Mouse (Mus musculus): ENCODE measurements around the gene Chrm3. TPM values are rescaled to one million over a fixed set of nuclear protein-coding genes. Genes with fewer than 3 reads are reported as not detected.

Chrm3 gene
- polyA plus RNA-seq, 1 experiment from 2014 or later: 0.22 TPM

GRCm38 (mm10) chr13:10081896-10082426, 278.7 kb downstream of the Chrm3 start:
- Histone ChIP-seq H3K27ac (ENCODE audit: low read depth, low read length) (no peak overlapping the region), H3K27me3 (replicated peaks; ENCODE audit: control insufficient read depth, insufficient read depth, low read length) (no peaks in the 10 kb centered on the region), H3K4me1 (replicated peaks; ENCODE audit: control insufficient read depth, insufficient read depth, low read length) (no peaks in the 10 kb centered on the region), H3K36me3 (ENCODE audit: control insufficient read depth, insufficient read depth, low read length) (no peaks in the 10 kb centered on the region), H3K4me2 (no peak overlapping the region), H3K9ac (ENCODE audit: low read depth, low read length) (no peak overlapping the region), H3K9me3 (ENCODE audit: control insufficient read depth, low read length) (no peaks in the 10 kb centered on the region), H3K4me3 (ENCODE audit: low read depth, low read length) (no peak overlapping the region)
- WGBS: 78% methylated on average over 6 of the region's 6 CpGs
- no peak for DNase-seq (ENCODE audit: low spot score)
- no peak for ATAC-seq (replicated peaks; ENCODE audit: low FRiP score)

- H3K4me2 ChIP-seq: no peak overlapping the region
- ATAC-seq (replicated peaks; ENCODE audit: low FRiP score) (no peak; the same call in 1 of the 2 replicates), DNase-seq (ENCODE audit: low spot score) (no peak)
- WGBS: 27% methylated on average over 5 of the region's 5 CpGs
- H3K27me3 ChIP-seq (replicated peaks; ENCODE audit: control insufficient read depth, insufficient read depth, low read length): no peaks in the 10 kb centered on the region
- no peak overlapping the region for H3K4me3 ChIP-seq (ENCODE audit: low read depth, low read length)
- H3K9ac ChIP-seq (ENCODE audit: low read depth, low read length): no peak overlapping the region
- H3K4me1 ChIP-seq (replicated peaks; ENCODE audit: control insufficient read depth, insufficient read depth, low read length): no peaks in the 10 kb centered on the region
- no peaks in the 10 kb centered on the region for H3K36me3 ChIP-seq (ENCODE audit: control insufficient read depth, insufficient read depth, low read length)
- no peaks in the 10 kb centered on the region for H3K9me3 ChIP-seq (ENCODE audit: control insufficient read depth, low read length)
- no peak overlapping the region for H3K27ac ChIP-seq (ENCODE audit: low read depth, low read length)
Observed at GRCm38 (mm10) chr13:10071165-10071564, 289.5 kb downstream of the Chrm3 start.

GRCm38 (mm10) chr13:10068927-10069580, 291.6 kb downstream of the Chrm3 start:
- Histone ChIP-seq H3K4me2 (no peak overlapping the region), H3K27me3 (replicated peaks; ENCODE audit: control insufficient read depth, insufficient read depth, low read length) (no peaks in the 10 kb centered on the region), H3K4me3 (ENCODE audit: low read depth, low read length) (no peak overlapping the region), H3K9ac (ENCODE audit: low read depth, low read length) (no peak overlapping the region), H3K4me1 (replicated peaks; ENCODE audit: control insufficient read depth, insufficient read depth, low read length) (no peaks in the 10 kb centered on the region), H3K27ac (ENCODE audit: low read depth, low read length) (no peak overlapping the region), H3K9me3 (ENCODE audit: control insufficient read depth, low read length) (no peaks in the 10 kb centered on the region), H3K36me3 (ENCODE audit: control insufficient read depth, insufficient read depth, low read length) (no peaks in the 10 kb centered on the region)
- DNase-seq (ENCODE audit: low spot score) (no peak), ATAC-seq (replicated peaks; ENCODE audit: low FRiP score) (no peak)
- WGBS: 84% methylated on average over 10 of the region's 10 CpGs

- H3K9me3 ChIP-seq (ENCODE audit: control insufficient read depth, low read length): no peaks in the 10 kb centered on the region
- H3K27me3 ChIP-seq (replicated peaks; ENCODE audit: control insufficient read depth, insufficient read depth, low read length): no peaks in the 10 kb centered on the region
- 62% methylated on average over 12 of the region's 12 CpGs for WGBS
- no peak overlapping the region for H3K9ac ChIP-seq (ENCODE audit: low read depth, low read length)
- no peak overlapping the region for H3K4me2 ChIP-seq
- no peaks in the 10 kb centered on the region for H3K36me3 ChIP-seq (ENCODE audit: control insufficient read depth, insufficient read depth, low read length)
- DNase-seq (ENCODE audit: low spot score) (no peak), ATAC-seq (replicated peaks; ENCODE audit: low FRiP score) (no peak)
- H3K4me3 ChIP-seq (ENCODE audit: low read depth, low read length): no peak overlapping the region
- no peaks in the 10 kb centered on the region for H3K4me1 ChIP-seq (replicated peaks; ENCODE audit: control insufficient read depth, insufficient read depth, low read length)
- no peak overlapping the region for H3K27ac ChIP-seq (ENCODE audit: low read depth, low read length)
Observed at GRCm38 (mm10) chr13:10066829-10067618, 293.6 kb downstream of the Chrm3 start.

- no peaks in the 10 kb centered on the region for H3K4me1 ChIP-seq (replicated peaks; ENCODE audit: control insufficient read depth, insufficient read depth, low read length)
- no peaks in the 10 kb centered on the region for H3K36me3 ChIP-seq (ENCODE audit: control insufficient read depth, insufficient read depth, low read length)
- no peak for ATAC-seq (replicated peaks; ENCODE audit: low FRiP score)
- H3K27ac ChIP-seq (ENCODE audit: low read depth, low read length): no peak overlapping the region
- no peak overlapping the region for H3K4me3 ChIP-seq (ENCODE audit: low read depth, low read length)
- no peak for DNase-seq (ENCODE audit: low spot score)
- H3K9ac ChIP-seq (ENCODE audit: low read depth, low read length): no peak overlapping the region
- no peaks in the 10 kb centered on the region for H3K9me3 ChIP-seq (ENCODE audit: control insufficient read depth, low read length)
- 66% methylated on average over 2 of the region's 2 CpGs for WGBS
- H3K4me2 ChIP-seq: no peak overlapping the region
- no peaks in the 10 kb centered on the region for H3K27me3 ChIP-seq (replicated peaks; ENCODE audit: control insufficient read depth, insufficient read depth, low read length)
Observed at GRCm38 (mm10) chr13:10065776-10066175, 294.9 kb downstream of the Chrm3 start.

- no peaks in the 10 kb centered on the region for H3K36me3 ChIP-seq (ENCODE audit: control insufficient read depth, insufficient read depth, low read length)
- H3K4me3 ChIP-seq (ENCODE audit: low read depth, low read length): no peak overlapping the region
- H3K27ac ChIP-seq (ENCODE audit: low read depth, low read length): no peak overlapping the region
- DNase-seq (ENCODE audit: low spot score) (no peak), ATAC-seq (replicated peaks; ENCODE audit: low FRiP score) (no peak)
- no peaks in the 10 kb centered on the region for H3K4me1 ChIP-seq (replicated peaks; ENCODE audit: control insufficient read depth, insufficient read depth, low read length)
- no peaks in the 10 kb centered on the region for H3K9me3 ChIP-seq (ENCODE audit: control insufficient read depth, low read length)
- no peak overlapping the region for H3K4me2 ChIP-seq
- 84% methylated on average over 5 of the region's 5 CpGs for WGBS
- no peaks in the 10 kb centered on the region for H3K27me3 ChIP-seq (replicated peaks; ENCODE audit: control insufficient read depth, insufficient read depth, low read length)
- no peak overlapping the region for H3K9ac ChIP-seq (ENCODE audit: low read depth, low read length)
Observed at GRCm38 (mm10) chr13:10062681-10063080, 298.0 kb downstream of the Chrm3 start.

GRCm38 (mm10) chr13:10058993-10059392, 301.7 kb downstream of the Chrm3 start:
- Histone ChIP-seq H3K4me2 (no peak overlapping the region), H3K9me3 (ENCODE audit: control insufficient read depth, low read length) (no peaks in the 10 kb centered on the region), H3K4me1 (replicated peaks; ENCODE audit: control insufficient read depth, insufficient read depth, low read length) (no peaks in the 10 kb centered on the region), H3K27ac (ENCODE audit: low read depth, low read length) (no peak overlapping the region), H3K27me3 (replicated peaks; ENCODE audit: control insufficient read depth, insufficient read depth, low read length) (no peaks in the 10 kb centered on the region), H3K9ac (ENCODE audit: low read depth, low read length) (no peak overlapping the region), H3K4me3 (ENCODE audit: low read depth, low read length) (no peak overlapping the region), H3K36me3 (ENCODE audit: control insufficient read depth, insufficient read depth, low read length) (no peaks in the 10 kb centered on the region)
- DNase-seq (ENCODE audit: low spot score) (no peak), ATAC-seq (replicated peaks; ENCODE audit: low FRiP score) (no peak)
- 62% methylated on average over 1 of the region's 1 CpGs for WGBS

- ATAC-seq (replicated peaks; ENCODE audit: low FRiP score) (no peak), DNase-seq (ENCODE audit: low spot score) (no peak)
- H3K27me3 ChIP-seq (replicated peaks; ENCODE audit: control insufficient read depth, insufficient read depth, low read length): no peaks in the 10 kb centered on the region
- H3K4me1 ChIP-seq (replicated peaks; ENCODE audit: control insufficient read depth, insufficient read depth, low read length): no peaks in the 10 kb centered on the region
- no peak overlapping the region for H3K4me3 ChIP-seq (ENCODE audit: low read depth, low read length)
- no peaks in the 10 kb centered on the region for H3K9me3 ChIP-seq (ENCODE audit: control insufficient read depth, low read length)
- H3K36me3 ChIP-seq (ENCODE audit: control insufficient read depth, insufficient read depth, low read length): no peaks in the 10 kb centered on the region
- H3K27ac ChIP-seq (ENCODE audit: low read depth, low read length): no peak overlapping the region
- no peak overlapping the region for H3K4me2 ChIP-seq
- H3K9ac ChIP-seq (ENCODE audit: low read depth, low read length): no peak overlapping the region
- WGBS: 59% methylated on average over 2 of the region's 2 CpGs
Observed at GRCm38 (mm10) chr13:10057644-10058198, 302.9 kb downstream of the Chrm3 start.

All from liver, embryonic 11.5 days (tissue).